ENCODE assay signal across 17 mouse cellular contexts in genomic region chr3:69055871-69056270, GRCm38 (mm10).
"Had no signal": no experiment of that assay in that cellular context is flagged by ENCODE, and none has a peak within 500 bp of the region (broad histone marks: within the 10 kb centered on the region; RNA-seq: fewer than 3 reads in every experiment).

No protein-coding gene starts in this region.

- H3K27me3 ChIP-seq: limb, embryonic 12.5 days; limb, embryonic 15.5 days; stomach, embryonic 15.5 days had no signal

- DNase-seq: kidney, adult 18-20 months; kidney, adult 9 months; kidney, postnatal 14 days; kidney, postnatal 4 days; left cerebral cortex, postnatal 4 days; lung, adult 2 months; lung, postnatal 14 days; lung, postnatal 4 days; midbrain, embryonic 14.5 days; retina, postnatal 1 day; right cerebral cortex, postnatal 25 days; spleen, adult 18-20 months; thymus, postnatal 25 days had no signal

- H3K4me3 ChIP-seq: limb, embryonic 12.5 days; limb, embryonic 15.5 days; stomach, embryonic 15.5 days had no signal

- H3K9ac ChIP-seq: limb, embryonic 12.5 days; limb, embryonic 15.5 days; stomach, embryonic 15.5 days had no signal

- H3K27ac ChIP-seq: limb, embryonic 15.5 days; stomach, embryonic 15.5 days had no signal

- H3K4me1 ChIP-seq: limb, embryonic 12.5 days; limb, embryonic 15.5 days; stomach, embryonic 15.5 days had no signal

- H3K4me2 ChIP-seq: limb, embryonic 12.5 days; limb, embryonic 15.5 days; midbrain, embryonic 11.5 days; stomach, embryonic 15.5 days had no signal

- H3K36me3 ChIP-seq: limb, embryonic 12.5 days; limb, embryonic 15.5 days; stomach, embryonic 15.5 days had no signal

- H3K9me3 ChIP-seq: limb, embryonic 12.5 days; limb, embryonic 15.5 days; stomach, embryonic 15.5 days had no signal
